Mouse (Mus musculus): ENCODE data around the gene Tfcp2.

DNA sequence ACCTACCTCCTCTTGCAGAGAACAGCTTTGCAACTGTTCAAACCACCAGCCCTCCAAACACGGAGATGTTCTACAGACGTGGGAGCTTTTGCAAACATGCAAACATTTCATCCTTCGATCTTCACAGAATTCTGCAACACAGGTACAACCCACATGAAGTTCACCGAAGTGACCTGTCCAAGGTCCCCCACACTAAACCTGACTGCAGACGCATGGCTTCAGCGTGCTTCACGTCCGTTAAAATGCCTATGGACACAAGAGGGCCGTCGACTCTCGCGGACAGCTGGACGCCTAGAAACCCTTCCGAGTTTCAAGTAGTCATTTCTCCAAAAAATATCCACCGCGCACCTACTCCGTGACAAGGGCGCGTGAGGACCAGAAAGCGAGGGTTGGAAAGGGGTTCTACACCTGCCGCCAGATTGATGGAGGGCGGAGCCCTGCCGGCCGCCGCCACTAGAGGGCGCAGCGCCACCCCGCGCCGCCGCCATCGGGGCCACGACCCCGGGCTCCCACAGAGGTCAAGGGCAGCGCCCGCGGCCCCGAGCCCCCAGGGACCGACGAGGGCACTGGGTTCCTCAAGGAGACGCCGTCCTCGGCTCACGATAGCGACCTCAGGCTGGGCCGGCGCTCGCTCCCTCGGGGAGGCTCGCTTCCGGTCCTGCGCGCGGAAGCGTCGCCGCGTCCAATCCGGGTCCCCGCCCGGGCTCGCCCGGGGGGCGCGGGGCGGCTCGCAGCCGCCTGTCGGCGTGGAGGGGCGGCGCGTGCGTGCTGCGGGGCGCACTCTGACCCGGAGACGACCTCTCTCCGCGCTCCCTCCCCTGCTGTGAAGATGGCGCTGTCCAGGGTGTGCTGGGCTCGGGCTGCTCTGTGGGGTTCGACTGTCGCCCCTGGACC, 83.3 kb downstream of the Tfcp2 start, which contains the start of gene Letmd1:
- peak; percentile 38; the same call in 1 of the 2 replicates for TF ChIP-seq CTCF (IDR thresholded peaks at IDR 0.05; ENCODE audit: borderline replicate concordance, insufficient read depth, low read length)
- peak; percentile 74 for TF ChIP-seq POLR2A (IDR thresholded peaks at IDR 0.05; ENCODE audit: low read depth, low read length)
